Mouse (Mus musculus): ENCODE data around the gene Hsf2.

- TF ChIP-seq CTCF (IDR thresholded peaks at IDR 0.05; ENCODE audit: extremely low read depth, insufficient read depth, low read length) (no peak), POLR2A (IDR thresholded peaks at IDR 0.05; ENCODE audit: extremely low read depth, insufficient read depth, low read length) (no peak)
Measured at GRCm38 (mm10) chr10:57444392-57444791, 41.8 kb upstream of the Hsf2 start.

Data from cortical plate, adult 2 months (tissue).